Mouse (Mus musculus): Measurements from ENCODE around the gene Ryr2.
"Not testable (repeated sequence)": the region's sequence is repeated elsewhere in the genome, so short reads cannot be mapped to it uniquely, and the experiment has no call there.

DNA sequence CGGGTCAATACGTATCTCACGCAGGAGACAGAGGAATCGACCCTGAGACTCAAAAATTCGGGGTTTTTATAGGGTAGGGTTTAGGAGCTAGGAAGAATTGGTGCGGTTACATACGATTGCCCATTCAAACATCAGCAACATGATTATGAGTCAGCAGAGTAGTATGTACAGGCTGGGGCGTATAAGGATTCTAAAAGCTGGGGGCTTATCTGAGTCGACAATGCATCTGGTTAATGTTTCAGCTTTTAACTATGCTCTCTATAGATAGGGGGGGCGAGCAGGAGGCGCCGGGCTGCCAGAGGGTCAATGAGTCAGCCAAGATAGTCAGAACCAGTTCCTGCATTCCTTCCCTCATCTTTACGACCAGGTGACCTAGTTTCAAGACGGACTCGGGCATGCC lies 557.6 kb downstream of the Ryr2 start:
- TF ChIP-seq CTCF, EP300 (IDR thresholded peaks at IDR 0.05; ENCODE audit: low read depth): not testable (repeated sequence)
